Mouse (Mus musculus) splenic B cell, adult 2 months (primary cell): Measurements from ENCODE around the gene Gm20388.

ENCODE experiments used
- DNase-seq: peaks from one replicate; pipeline ENCODE4 v3.0.0-alpha.2; 2011; ENCODE audit warnings: low read depth, low spot score
- H3K27me3 ChIP-seq: 2 replicates; pipeline ENCODE4 v1.6.1; 2012; ENCODE audit warnings: mild to moderate bottlenecking, low read length, moderate library complexity, mixed read lengths; ENCODE audit not compliant: control insufficient read depth, poor library complexity, insufficient read depth, severe bottlenecking
- H3K36me3 ChIP-seq: 2 replicates; pipeline ENCODE4 v1.6.1; 2012; ENCODE audit warnings: mild to moderate bottlenecking, low read length, moderate library complexity, mixed read lengths; ENCODE audit not compliant: control insufficient read depth, poor library complexity, insufficient read depth, severe bottlenecking

Gm20388 gene

DNA sequence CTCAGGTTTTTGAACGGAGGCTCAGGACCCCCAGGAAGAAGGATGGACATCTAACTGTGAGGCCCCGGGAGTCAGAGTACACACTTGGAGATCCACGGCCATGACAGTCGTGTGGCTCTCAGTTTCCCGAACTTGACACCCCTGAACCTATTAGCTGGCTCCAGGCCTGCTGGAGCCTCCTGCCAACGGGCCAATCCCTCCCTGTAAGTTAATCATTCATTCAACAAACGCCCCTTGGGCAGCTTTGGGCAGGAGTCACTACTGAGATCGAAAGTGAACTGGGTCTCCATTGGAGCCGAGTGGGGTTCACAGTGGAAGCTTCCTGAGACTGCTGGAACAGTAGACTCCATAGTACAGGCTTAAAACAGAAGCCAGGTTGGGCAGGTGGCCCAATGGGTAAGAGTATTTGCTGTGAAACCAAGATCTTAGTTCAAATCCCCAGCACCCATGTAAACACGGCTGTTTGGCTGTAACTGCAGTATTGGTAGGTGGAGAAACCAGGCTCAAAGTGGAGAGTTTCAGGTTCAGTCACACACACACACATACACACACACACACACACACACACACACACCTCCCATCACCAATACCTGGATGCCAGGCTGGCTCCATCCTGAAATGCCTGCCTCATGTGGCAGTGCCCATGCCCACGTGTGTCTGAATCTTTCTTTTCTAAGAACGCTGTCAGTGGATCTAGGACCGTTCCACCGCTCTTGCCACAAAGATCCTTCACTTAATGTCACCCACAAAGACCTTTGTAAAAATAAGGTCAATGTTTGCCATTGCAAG, 2808.3 kb downstream of the Gm20388 start:
- DNase-seq = no peak
- Histone ChIP-seq H3K36me3 (no peaks in the 10 kb centered on the region), H3K27me3 (no peaks in the 10 kb centered on the region)

DNA sequence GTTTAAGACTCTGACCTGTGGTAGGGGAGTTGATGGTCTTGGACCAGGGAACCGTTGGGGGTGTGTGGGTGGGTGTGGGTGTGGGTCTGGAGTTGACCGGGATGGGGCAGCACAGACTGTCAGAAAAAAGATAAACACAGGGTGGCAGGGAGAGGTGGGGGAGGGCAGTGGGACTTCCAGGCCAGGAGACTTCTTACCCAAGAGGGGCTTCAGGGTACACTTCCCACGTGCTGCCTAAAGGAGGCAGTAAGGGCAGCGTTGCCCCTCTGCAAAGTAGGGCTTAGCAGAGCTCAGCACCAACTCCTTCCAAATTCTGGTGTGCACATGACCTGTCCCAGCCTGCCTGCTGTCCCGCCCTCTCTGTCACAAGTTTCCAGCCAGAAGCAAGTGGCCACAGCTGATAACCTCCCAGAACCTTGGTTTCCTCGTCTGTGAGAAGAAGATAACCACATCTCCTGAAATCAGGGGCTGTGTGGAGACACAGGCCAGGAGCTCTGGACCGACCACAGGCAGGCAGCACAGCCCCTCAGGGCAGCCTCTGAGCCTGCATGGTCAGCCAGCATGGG, 2808.9 kb downstream of the Gm20388 start:
- peak; percentile 39 for DNase-seq
- no peaks in the 10 kb centered on the region for H3K27me3 ChIP-seq
- no peaks in the 10 kb centered on the region for H3K36me3 ChIP-seq

DNA sequence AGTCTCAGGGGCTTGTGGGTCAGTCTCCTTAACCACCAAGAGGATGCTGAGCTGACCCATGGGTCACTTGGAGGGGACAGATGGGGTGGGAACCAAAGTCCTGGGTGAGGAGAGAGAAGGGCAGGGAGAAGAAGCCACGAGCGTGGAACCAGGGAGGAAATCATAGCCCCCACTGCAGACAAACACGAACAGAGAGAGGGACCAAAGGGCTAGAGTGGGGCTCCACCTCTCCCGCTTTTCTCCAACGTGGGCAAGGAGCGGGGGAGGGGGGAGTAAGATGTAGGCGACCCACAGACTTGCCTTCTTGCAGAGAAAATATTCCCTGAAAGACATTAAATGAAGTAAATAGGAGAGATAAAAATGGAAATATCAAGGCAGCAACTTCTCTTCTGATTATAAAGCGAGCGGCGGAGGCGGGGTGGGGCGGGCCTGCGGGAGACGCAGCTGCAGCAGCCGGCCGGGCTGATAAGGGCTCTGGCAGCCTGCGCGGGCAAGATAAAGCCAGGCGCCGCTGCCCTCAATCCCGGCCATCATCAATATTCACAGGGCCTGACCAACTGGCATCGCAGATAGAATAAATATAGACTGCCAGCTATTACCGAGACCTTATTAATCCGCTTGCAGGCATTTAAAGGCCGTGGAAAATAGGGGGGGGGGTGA, 2809.6 kb downstream of the Gm20388 start:
- no peak for DNase-seq
- no peaks in the 10 kb centered on the region for H3K36me3 ChIP-seq
- no peaks in the 10 kb centered on the region for H3K27me3 ChIP-seq

DNA sequence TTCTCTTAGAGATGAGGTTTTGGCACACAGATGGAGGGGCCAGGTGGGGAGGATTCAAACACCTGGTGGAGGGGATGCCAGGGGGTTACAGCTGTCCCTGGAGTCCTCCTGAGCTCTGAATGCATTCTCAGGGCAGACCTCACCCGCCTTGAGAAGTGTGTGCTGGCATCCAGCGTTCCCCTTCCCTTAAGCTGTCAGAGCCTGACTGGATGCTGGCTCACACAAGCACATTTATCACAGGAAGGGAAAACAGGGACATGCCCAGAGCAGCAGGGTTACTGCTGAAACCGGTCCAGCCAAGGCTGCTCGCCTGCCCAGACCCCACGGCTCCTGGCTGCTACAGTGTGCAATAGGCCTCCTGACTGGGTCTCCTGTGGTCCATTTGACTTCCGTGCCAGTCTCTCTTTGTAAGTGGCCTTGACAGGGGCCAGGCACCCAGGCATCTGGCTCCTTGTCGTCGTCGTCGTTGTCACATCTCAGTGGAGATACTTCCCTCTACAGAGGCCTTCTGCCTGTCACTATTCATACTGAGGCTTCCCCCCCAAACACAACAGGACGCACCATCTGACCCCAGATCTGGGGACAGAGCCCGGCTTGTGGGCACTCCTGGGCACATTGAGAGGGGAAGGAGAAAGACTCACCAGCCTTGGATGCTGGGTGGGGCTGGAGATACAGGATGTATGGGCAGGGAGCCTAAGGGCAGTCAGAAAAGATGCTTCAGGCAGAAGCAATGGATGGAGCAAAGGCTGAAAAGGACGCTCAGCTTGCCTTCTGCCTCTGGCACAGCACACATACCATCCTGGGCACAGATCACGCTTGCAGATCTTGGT, 2810.4 kb downstream of the Gm20388 start:
- DNase-seq = peak; percentile 59
- no peaks in the 10 kb centered on the region for H3K36me3 ChIP-seq
- H3K27me3 ChIP-seq = no peaks in the 10 kb centered on the region

DNA sequence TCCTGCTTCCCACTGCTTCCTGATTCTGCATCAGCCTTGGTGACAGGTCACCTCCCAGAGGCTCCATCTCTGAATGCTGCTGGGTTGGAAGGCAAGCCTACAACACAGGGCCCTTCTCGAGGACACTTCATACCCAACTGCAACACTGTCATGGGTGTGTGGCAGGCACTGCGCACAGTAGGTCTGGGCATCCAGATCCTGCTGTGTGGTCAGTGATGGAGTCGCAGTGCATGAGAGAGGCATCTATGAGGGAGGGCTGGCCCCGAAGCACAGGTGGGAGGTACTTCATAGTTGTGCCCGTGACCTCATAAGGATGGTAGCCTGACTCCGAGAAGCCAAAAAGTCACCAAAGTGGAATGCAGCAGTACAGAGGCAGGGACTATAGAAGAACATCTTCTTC, 2814.5 kb downstream of the Gm20388 start:
- no peaks in the 10 kb centered on the region for H3K27me3 ChIP-seq

DNA sequence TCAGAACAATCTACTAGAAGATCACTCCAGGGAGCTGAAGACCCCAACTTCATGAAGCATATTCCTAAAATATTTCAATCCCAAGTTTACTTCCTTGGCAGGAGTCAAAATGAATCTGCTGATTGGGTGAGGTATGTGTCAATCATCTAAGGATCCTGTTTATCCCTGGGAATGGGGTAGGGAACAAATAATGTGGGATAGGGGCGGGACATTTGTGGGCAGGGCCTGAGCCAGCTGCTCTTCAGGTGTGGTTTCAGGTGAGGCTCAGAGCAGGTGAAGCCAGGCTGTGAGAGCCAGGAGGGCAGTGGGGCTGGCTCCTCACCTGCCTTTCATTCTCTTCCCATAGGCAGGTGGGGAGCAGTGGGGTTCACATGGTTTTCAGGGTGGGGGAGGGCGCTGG, 2816.1 kb downstream of the Gm20388 start:
- no peaks in the 10 kb centered on the region for H3K36me3 ChIP-seq
- DNase-seq = no peak
- H3K27me3 ChIP-seq = no peaks in the 10 kb centered on the region

More for the DNA sequence above, 2814.5 kb downstream of the Gm20388 start:
- H3K36me3 ChIP-seq = no peaks in the 10 kb centered on the region
- no peak for DNase-seq

DNA sequence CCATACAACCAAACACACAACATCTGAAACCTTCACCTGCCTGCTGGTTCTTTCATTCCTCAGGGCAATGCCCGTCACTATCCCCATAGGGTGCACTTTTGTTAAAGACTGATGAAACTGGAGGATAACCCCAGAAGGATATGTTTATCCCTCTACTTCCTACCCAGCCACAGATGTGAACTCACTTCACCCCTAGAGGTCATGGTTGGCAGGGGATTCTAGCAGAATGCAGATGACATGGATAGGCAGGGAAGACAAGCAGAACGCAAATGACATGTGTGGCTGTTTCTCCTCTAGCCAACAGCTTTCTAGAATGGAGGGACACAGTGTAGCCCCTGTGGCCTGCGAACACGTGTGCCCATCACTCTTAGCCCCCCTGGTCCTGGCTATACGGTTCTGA, 2816.8 kb downstream of the Gm20388 start:
- DNase-seq = no peak
- Histone ChIP-seq H3K27me3 (no peaks in the 10 kb centered on the region), H3K36me3 (no peaks in the 10 kb centered on the region)

DNA sequence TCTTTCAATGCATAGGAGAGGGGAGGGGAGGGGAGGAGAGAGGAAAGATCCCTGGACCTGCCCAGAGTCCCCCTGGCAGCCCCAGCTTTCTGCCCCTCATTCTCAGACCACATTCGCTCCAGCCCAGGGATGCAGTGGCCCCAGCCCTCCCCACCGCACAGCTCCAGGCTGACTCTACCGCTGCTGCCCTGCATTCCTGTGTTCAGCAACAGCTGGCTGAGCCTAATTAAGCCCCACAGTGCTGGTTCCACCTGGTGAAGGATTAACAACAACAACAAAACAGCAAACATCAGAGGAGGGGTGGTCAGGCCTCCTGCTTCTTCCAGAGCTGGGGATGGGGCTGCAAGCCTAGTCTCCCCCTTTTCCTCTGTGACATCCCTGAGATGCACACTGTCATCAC, 2818.0 kb downstream of the Gm20388 start:
- no peaks in the 10 kb centered on the region for H3K27me3 ChIP-seq
- no peaks in the 10 kb centered on the region for H3K36me3 ChIP-seq
- DNase-seq = no peak

DNA sequence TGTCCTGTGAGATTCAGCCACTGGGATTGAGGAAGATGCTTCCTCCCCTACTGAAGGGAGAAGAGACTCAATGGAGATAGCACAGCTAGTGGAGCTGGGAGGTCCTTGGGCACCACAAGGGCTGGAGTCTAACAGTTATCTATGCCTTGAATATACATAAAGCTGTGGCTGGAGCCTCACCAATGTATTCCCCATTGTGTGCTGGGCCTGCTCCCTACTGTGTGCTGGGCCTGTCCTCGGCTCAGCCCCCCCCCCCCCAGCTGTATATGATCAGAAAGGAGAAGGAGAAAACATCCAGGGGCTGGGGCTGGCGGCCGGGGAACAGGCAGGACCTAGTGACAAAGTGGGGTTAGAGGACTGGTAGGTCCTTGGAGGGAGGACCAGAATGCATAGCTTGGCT, 2824.5 kb downstream of the Gm20388 start:
- DNase-seq = no peak
- no peaks in the 10 kb centered on the region for H3K27me3 ChIP-seq

DNA sequence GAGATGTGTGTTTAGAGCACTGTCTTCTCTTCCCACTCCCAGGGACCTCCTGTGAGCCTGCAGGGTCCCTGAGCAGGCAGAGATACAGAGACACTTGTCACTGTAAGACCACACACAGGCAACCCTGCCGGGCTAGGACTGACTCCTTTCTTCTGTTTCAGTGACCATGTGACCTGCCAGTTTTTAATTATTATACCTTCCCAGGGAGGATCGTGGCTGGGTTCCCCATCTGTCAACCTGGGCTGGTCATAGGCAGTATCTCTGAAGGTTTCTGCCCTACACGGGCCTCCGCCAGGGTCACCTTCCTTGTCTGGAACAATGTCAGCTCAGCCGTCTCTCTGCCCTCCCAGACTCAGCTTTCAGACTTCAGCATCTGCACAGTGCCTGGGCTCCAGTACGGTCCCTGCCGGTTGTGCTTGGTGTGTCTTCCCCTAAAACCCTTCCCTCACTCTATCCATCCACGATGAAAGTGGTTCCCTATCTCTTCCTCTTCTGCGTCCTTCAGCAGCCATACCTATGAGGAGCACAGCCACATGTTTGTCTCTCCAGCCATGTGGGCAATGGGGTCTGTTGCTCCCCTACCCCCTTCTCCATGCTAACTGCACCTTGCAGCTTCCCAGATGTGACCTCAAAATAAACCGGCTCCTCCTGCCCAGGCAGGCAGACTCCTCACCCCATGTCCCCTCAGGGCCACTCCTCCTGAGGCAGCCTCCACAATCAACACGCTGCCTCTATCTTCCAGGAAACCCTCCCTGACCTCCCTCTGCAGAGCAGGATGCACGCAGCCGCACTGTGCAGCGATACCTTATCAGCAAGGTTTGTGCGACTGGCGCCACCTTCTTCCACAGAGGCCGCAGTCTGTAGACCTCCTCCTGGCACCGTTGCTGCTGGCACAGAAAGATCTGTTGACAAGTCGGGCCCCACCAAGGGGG, 2825.2 kb downstream of the Gm20388 start:
- Histone ChIP-seq H3K27me3 (no peaks in the 10 kb centered on the region), H3K36me3 (no peaks in the 10 kb centered on the region)
- no peak for DNase-seq

More for the DNA sequence above, 2824.5 kb downstream of the Gm20388 start:
- H3K36me3 ChIP-seq = no peaks in the 10 kb centered on the region

DNA sequence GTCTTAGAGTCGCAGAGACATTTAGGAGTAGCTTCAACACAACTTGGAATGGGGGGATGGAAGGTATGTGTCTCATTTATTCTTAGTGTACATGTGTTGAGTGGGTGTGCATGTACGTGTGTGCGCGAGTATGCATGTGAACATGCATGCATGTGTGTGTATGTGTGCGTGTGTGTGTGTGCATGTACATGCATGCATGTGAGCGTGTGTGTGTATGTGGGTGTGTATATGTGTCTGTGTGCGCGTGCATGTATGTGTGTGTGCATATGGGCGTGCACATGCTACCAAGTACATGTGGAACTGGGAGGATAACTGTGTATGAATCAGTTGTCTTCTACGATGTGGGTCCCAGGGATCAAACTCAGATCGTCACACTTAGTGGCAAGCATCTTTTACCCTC, 2826.0 kb downstream of the Gm20388 start:
- H3K36me3 ChIP-seq = no peaks in the 10 kb centered on the region
- H3K27me3 ChIP-seq = no peaks in the 10 kb centered on the region
- no peak for DNase-seq

DNA sequence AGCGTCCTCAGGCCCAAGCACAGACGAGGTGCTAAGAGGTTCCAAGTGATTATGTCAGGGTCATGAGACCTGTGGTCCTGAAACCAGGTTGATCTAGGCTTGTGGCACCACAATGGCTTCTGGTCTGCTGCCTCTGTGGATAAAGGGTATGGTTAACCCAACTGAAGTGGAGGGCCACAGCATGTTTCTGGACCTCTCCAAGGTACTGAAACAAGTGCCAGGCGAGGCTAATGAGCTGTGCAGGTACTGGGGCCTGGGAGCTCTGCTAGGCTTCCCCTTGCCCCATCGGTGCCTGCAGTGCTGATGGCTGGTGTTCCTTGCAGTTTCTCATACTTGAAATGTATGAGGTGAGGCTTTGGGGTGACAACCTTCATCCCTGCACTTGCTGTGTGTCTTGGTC, 2826.4 kb downstream of the Gm20388 start:
- peak; percentile 63 for DNase-seq
- Histone ChIP-seq H3K27me3 (no peaks in the 10 kb centered on the region), H3K36me3 (no peaks in the 10 kb centered on the region)

DNA sequence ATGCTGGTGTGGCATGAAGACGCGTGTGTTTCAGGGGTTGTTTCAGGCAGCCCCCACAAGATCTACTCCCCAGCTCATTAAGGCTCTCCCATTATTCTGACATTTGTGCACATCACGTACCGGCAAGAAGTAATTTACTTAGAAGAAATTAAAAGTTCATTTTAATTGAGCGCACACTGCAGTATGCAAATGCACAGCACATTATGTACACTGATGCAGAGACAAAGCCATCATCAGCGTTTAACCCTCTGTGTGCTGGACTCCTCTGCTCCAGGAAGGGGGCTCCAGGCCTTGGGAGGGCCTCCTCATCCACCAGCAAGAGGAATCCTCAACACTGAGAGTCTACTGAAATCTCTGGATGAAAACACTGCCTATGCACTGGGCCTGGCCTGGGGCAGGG, 2827.2 kb downstream of the Gm20388 start:
- H3K36me3 ChIP-seq = no peaks in the 10 kb centered on the region
- no peaks in the 10 kb centered on the region for H3K27me3 ChIP-seq
- DNase-seq = no peak
